Mouse (Mus musculus): ENCODE measurements around the gene Sbds.

The Sbds gene

DNA sequence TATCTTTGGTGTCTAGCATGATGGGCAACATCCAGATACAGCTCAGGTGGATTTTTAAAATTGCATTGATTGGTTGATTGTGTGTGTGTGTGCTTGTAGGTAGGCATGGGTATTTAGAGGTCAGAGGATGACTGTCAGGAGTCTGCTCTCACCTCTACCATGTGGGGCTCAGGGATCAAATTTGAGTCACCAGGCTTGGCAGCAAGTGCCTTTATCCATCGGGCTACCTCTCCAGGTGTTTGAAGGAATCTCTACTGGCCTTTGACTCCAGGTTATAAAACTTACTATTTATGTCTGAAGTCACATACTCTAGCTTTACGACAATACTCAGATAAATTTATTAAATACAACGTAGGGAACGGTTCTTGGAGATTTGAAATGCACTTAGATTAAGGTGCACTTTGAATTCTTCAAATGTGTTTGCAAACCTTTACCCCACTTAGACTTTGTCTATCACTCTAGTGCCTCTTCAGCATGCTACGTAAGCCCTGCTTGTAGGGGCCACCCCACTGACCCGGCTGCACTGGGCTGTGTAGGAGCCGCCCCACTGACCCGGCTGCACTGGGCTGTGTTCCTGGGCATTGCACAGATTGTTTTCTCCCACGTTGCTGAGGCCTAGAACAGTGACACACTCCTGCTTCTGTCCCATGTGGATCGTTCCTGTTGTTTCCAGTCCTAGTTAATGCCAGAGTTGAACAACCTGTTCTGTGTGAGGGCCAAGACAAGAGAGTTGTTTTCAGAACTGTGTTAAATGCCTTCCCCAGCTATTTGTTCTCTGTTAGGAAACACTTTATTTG lies 54.9 kb downstream of the Sbds start:
- DNase-seq (ENCODE audit: low read depth): no peak

DNA sequence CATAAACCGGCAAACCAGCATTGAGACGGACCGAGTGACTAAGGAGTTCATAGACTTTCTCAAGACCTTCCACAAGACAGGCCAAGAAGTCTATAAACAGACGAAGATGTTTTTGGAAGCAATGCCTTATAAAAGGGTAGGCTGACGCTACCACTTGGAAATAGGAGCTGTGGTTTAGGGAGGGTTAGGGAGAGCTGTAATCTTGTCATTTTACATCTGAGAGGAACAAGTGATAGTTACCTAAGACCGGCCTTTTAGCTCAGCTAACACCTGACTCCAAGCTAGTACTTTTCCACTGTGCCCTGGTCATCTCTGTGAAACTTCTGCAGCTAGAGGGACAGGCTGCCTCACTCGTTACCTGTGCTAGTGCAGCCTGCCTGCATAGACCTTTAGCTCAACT lies 57.3 kb downstream of the Sbds start:
- DNase-seq (ENCODE audit: low read depth): no peak

- DNase-seq (ENCODE audit: low read depth): no peak
Measured at GRCm38 (mm10) chr5:130197454-130197853, 57.9 kb downstream of the Sbds start.

GRCm38 (mm10) chr5:130196307-130196706 lies 59.0 kb downstream of the Sbds start:
- no peak for DNase-seq (ENCODE audit: low read depth)
